Mouse (Mus musculus) heart, embryonic 12.5 days (tissue): ENCODE measurements around the gene Frmpd4. TPM values are rescaled to one million over a fixed set of nuclear protein-coding genes. Genes with fewer than 3 reads are reported as not detected.

Source experiments
- ATAC-seq: fragments of 200-750 bp; cut with Nextera tagmentation; 2 replicates; pipeline ENCODE4 v1.8.0; 2017; ENCODE audit warnings: moderate TSS enrichment, moderate library complexity; ENCODE audit not compliant: insufficient number of reproducible peaks, low FRiP score
- H3K27ac ChIP-seq: fragments of 300-500 bp; sonication (generic); 2 replicates; pipeline ENCODE4 v1.5.1; 2016; ENCODE audit warnings: mild to moderate bottlenecking, moderate library complexity; ENCODE audit not compliant: poor library complexity, severe bottlenecking
- H3K27me3 ChIP-seq: fragments of 300-500 bp; sonication (generic); replicated peaks from 2 replicates; pipeline ENCODE4 v1.6.1; 2016; ENCODE audit warnings: mild to moderate bottlenecking, moderate library complexity
- H3K36me3 ChIP-seq: fragments of 300-500 bp; sonication (generic); 2 replicates; pipeline ENCODE4 v1.6.1; 2016; ENCODE audit warnings: mild to moderate bottlenecking, moderate library complexity
- H3K4me1 ChIP-seq: fragments of 300-500 bp; sonication (generic); replicated peaks from 2 replicates; pipeline ENCODE4 v1.6.1; 2016; ENCODE audit warnings: mild to moderate bottlenecking
- H3K4me2 ChIP-seq: fragments of 300-500 bp; sonication (generic); 2 replicates; pipeline ENCODE4 v1.6.1; 2016; ENCODE audit warnings: mild to moderate bottlenecking, moderate library complexity
- H3K4me3 ChIP-seq: fragments of 300-500 bp; sonication (generic); 2 replicates; pipeline ENCODE4 v1.5.1; 2016; ENCODE audit warnings: mild to moderate bottlenecking
- H3K9ac ChIP-seq: fragments of 300-500 bp; sonication (generic); 2 replicates; pipeline ENCODE4 v1.6.1; 2016; ENCODE audit warnings: mild to moderate bottlenecking, moderate library complexity
- H3K9me3 ChIP-seq: fragments of 300-500 bp; sonication (generic); replicated peaks from 2 replicates; pipeline ENCODE4 v1.6.1; 2016; ENCODE audit warnings: mild to moderate bottlenecking, moderate library complexity
- WGBS: fragments of 180-500 bp; shearing (Covaris S2); methylation state at CpG from one replicate; pipeline ENCODE4 v1.1.7; 2016; 5-methylcytosine and 5-hydroxymethylcytosine counted together
- polyA plus RNA-seq: library from polyadenylated mRNA; unstranded; fragments of >200 nt; fragmentation: Nextera tagmentation; extraction: Ambion mirVana; gene quantifications from 2 replicates; pipeline ENCODE4 v1.2.1, GENCODE M21; 2016

Frmpd4 gene
- polyA plus RNA-seq, 1 experiment from 2014 or later = not detected

GRCm38 (mm10) chrX:168124043-168124442 lies 453.0 kb downstream of the Frmpd4 start:
- H3K4me2 ChIP-seq = peak overlapping the region; percentile 79
- WGBS = 17% methylated on average over 8 of the region's 8 CpGs
- H3K4me1 ChIP-seq = no peaks in the 10 kb centered on the region
- no peak overlapping the region for H3K9ac ChIP-seq
- H3K9me3 ChIP-seq = no peaks in the 10 kb centered on the region
- H3K36me3 ChIP-seq = no peaks in the 10 kb centered on the region
- peaks cover 36% of the 10 kb centered on the region for H3K27me3 ChIP-seq
- no peak overlapping the region for H3K27ac ChIP-seq
- ATAC-seq = no peak
- H3K4me3 ChIP-seq = peak overlapping the region; percentile 48

- no peaks in the 10 kb centered on the region for H3K9me3 ChIP-seq
- H3K9ac ChIP-seq = no peak overlapping the region
- H3K4me2 ChIP-seq = peak overlapping the region; percentile 79
- no peaks in the 10 kb centered on the region for H3K4me1 ChIP-seq
- no peak overlapping the region for H3K27ac ChIP-seq
- H3K27me3 ChIP-seq = peaks cover 36% of the 10 kb centered on the region
- ATAC-seq = no peak
- WGBS = 4% methylated on average over 11 of the region's 11 CpGs
- no peaks in the 10 kb centered on the region for H3K36me3 ChIP-seq
- peak overlapping the region; percentile 48 for H3K4me3 ChIP-seq
Observed at GRCm38 (mm10) chrX:168123589-168123965, 453.5 kb downstream of the Frmpd4 start.

GRCm38 (mm10) chrX:168122806-168123588 lies 454.0 kb downstream of the Frmpd4 start:
- WGBS = 15% methylated on average over 31 of the region's 42 CpGs
- Histone ChIP-seq H3K4me2 (peak overlapping the region; percentile 79), H3K27ac (no peak overlapping the region), H3K9me3 (no peaks in the 10 kb centered on the region), H3K27me3 (peaks cover 36% of the 10 kb centered on the region), H3K9ac (0 out of 2 replicates have a peak overlapping the region, but pooled peaks have one; percentile 1), H3K36me3 (no peaks in the 10 kb centered on the region), H3K4me1 (no peaks in the 10 kb centered on the region), H3K4me3 (peak overlapping the region; percentile 48)
- peak; percentile 48; the same call in 1 of the 2 replicates for ATAC-seq

- Histone ChIP-seq H3K36me3 (no peaks in the 10 kb centered on the region), H3K4me2 (no peak overlapping the region), H3K27me3 (no peaks in the 10 kb centered on the region), H3K9ac (no peak overlapping the region), H3K4me1 (no peaks in the 10 kb centered on the region), H3K4me3 (no peak overlapping the region), H3K27ac (no peak overlapping the region), H3K9me3 (no peaks in the 10 kb centered on the region)
- ATAC-seq = no peak
Observed at GRCm38 (mm10) chrX:168041589-168041988, 535.4 kb downstream of the Frmpd4 start.

GRCm38 (mm10) chrX:168020574-168021145 lies 556.4 kb downstream of the Frmpd4 start:
- H3K9me3 ChIP-seq = no peaks in the 10 kb centered on the region
- H3K27me3 ChIP-seq = no peaks in the 10 kb centered on the region
- H3K4me2 ChIP-seq = no peak overlapping the region
- no peak overlapping the region for H3K9ac ChIP-seq
- WGBS = 72% methylated on average over 4 of the region's 4 CpGs
- H3K4me1 ChIP-seq = no peaks in the 10 kb centered on the region
- no peak overlapping the region for H3K27ac ChIP-seq
- no peak overlapping the region for H3K4me3 ChIP-seq
- no peak for ATAC-seq
- no peaks in the 10 kb centered on the region for H3K36me3 ChIP-seq

- no peak for ATAC-seq
- no peak overlapping the region for H3K9ac ChIP-seq
Observed at GRCm38 (mm10) chrX:168017792-168018191, 559.2 kb downstream of the Frmpd4 start.

DNA sequence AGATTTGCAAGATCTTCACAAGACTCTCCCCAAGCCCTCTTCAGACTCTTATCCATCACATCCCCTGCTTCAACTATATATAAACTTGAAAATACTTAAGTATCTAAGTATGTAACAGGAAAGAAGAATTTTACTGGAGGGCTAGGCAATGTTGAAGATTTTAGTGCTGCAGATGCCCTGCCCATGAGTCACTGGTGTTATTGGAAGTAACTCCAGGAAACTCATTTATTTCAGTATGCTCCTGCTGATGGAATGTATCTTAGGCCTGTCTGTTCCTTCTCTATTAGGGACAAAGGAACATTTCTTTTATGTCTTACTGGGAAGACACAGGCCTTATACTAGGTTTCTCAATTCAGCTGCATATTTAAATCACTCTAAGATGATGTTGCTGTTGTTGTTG lies 592.2 kb downstream of the Frmpd4 start:
- H3K27me3 ChIP-seq = no peaks in the 10 kb centered on the region
- no peak overlapping the region for H3K27ac ChIP-seq
- H3K4me2 ChIP-seq = no peak overlapping the region
- no peak overlapping the region for H3K9ac ChIP-seq
- H3K4me1 ChIP-seq = no peaks in the 10 kb centered on the region
- H3K9me3 ChIP-seq = no peaks in the 10 kb centered on the region
- ATAC-seq = no peak
- H3K36me3 ChIP-seq = no peaks in the 10 kb centered on the region
- no peak overlapping the region for H3K4me3 ChIP-seq

More at GRCm38 (mm10) chrX:168017792-168018191, 559.2 kb downstream of the Frmpd4 start:
- Histone ChIP-seq H3K27ac (no peak overlapping the region), H3K9me3 (no peaks in the 10 kb centered on the region), H3K4me2 (no peak overlapping the region), H3K4me1 (no peaks in the 10 kb centered on the region), H3K4me3 (no peak overlapping the region), H3K27me3 (no peaks in the 10 kb centered on the region), H3K36me3 (no peaks in the 10 kb centered on the region)
- 60% methylated on average over 3 of the region's 3 CpGs for WGBS

DNA sequence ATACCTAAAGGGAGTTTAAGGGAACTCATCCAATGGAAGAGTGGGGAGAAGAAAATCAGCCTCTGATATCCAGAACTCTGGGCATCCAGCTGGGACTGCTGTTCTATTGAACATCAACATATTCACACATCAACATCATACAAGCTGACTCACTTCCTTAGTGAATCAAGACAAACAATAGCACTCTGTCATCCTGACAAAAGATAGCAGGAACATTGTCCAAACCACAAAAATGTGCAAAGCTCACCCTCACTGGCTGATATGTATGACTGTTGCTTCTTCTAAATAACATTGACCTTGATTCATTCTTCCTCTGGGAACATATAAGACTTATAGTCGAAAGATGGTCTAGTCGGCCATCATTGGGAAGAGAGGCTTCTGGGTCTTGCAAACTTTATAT lies 625.8 kb downstream of the Frmpd4 start:
- no peaks in the 10 kb centered on the region for H3K27me3 ChIP-seq
- H3K4me2 ChIP-seq = no peak overlapping the region
- no peak overlapping the region for H3K4me3 ChIP-seq
- H3K9me3 ChIP-seq = no peaks in the 10 kb centered on the region
- ATAC-seq = no peak
- H3K9ac ChIP-seq = no peak overlapping the region
- WGBS = 81% methylated on average over 2 of the region's 2 CpGs
- H3K27ac ChIP-seq = no peak overlapping the region
- H3K4me1 ChIP-seq = no peaks in the 10 kb centered on the region
- no peaks in the 10 kb centered on the region for H3K36me3 ChIP-seq

- Histone ChIP-seq H3K4me1 (no peaks in the 10 kb centered on the region), H3K36me3 (no peaks in the 10 kb centered on the region), H3K9ac (no peak overlapping the region), H3K27me3 (no peaks in the 10 kb centered on the region), H3K9me3 (no peaks in the 10 kb centered on the region), H3K27ac (no peak overlapping the region), H3K4me3 (no peak overlapping the region), H3K4me2 (no peak overlapping the region)
- ATAC-seq = no peak
Observed at GRCm38 (mm10) chrX:167909483-167909882, 667.5 kb downstream of the Frmpd4 start.

DNA sequence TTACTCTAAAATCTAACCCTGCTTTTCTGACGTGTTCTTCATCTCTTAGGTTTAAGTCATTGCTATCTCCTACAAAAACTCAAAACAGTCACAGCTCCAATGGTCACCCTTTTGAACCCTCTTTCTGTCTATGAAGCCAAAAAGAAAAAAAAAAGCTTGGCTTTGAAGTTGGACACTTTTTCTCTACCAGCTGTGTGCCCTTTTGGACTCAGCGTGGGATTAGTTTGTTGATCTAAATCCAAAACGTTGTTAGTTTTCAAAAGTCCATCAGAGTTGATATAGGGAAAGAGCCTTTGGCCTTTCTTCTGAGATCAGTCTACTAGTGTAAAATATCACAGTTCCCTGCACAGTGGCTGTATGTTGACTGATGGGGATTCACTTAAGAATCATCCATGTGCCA lies 676.0 kb downstream of the Frmpd4 start:
- Histone ChIP-seq H3K4me1 (no peaks in the 10 kb centered on the region), H3K4me2 (no peak overlapping the region), H3K36me3 (no peaks in the 10 kb centered on the region), H3K27ac (no peak overlapping the region), H3K4me3 (no peak overlapping the region), H3K9ac (no peak overlapping the region), H3K9me3 (no peaks in the 10 kb centered on the region), H3K27me3 (no peaks in the 10 kb centered on the region)
- ATAC-seq = no peak
- WGBS = 66% methylated on average over 3 of the region's 3 CpGs

DNA sequence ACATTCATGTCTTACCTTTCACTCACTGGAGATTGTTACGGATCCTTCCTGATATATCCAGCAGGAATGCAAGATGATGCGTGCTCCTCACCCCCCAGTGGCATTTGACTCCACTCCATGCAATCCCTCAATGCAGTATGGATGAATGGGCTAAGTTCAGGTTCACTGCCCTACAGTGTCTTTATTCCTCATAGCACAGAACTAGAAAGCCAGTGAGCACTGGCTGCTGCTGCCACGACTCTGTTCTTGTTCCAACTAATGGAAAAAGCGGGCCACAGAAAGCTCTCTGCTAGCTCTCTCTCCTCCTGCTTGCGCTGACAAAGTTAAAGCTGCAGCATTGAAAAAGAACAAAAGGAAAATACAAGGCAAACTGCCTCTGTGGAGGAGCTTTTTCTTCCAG lies 722.2 kb downstream of the Frmpd4 start:
- ATAC-seq = no peak
- Histone ChIP-seq H3K27me3 (no peaks in the 10 kb centered on the region), H3K4me3 (no peak overlapping the region), H3K9ac (no peak overlapping the region), H3K4me2 (no peak overlapping the region), H3K9me3 (no peaks in the 10 kb centered on the region), H3K36me3 (no peaks in the 10 kb centered on the region), H3K27ac (no peak overlapping the region), H3K4me1 (no peaks in the 10 kb centered on the region)
- 64% methylated on average over 5 of the region's 5 CpGs for WGBS

DNA sequence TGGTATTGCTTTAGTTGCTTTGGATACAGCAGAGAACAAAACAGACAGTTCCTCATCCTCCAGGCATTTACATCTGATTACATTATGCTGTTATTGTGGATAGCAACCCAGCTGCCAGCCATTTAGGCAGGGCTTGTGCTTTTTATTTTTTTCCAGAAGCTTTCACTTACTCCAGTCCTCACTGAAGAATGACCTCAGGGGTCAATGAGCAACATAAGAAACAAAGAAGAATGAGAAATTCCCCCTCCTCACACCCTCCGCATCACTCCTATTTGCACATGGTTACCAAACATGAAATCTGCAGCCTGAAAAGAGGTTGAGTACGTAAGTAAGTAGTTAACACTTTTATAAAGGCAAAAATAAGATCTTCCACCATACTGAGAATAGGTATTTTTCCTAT lies 744.5 kb downstream of the Frmpd4 start:
- no peaks in the 10 kb centered on the region for H3K27me3 ChIP-seq
- no peak overlapping the region for H3K4me2 ChIP-seq
- H3K36me3 ChIP-seq = no peaks in the 10 kb centered on the region
- H3K9me3 ChIP-seq = no peaks in the 10 kb centered on the region
- H3K4me1 ChIP-seq = no peaks in the 10 kb centered on the region
- no peak for ATAC-seq
- H3K27ac ChIP-seq = no peak overlapping the region
- 80% methylated on average over 2 of the region's 2 CpGs for WGBS
- no peak overlapping the region for H3K9ac ChIP-seq
- no peak overlapping the region for H3K4me3 ChIP-seq
